Mouse (Mus musculus): ENCODE measurements at regions not wholly inside any gene's neighbourhood (a gene's known extent, or its start where the extent isn't known, plus 50 kb on each side); places are given as distances from the start of the nearest gene placed in this dataset.

GRCm38 (mm10) chr17:62470739-62471138 is 410.4 kb downstream of the Efna5 start:
- DNase-seq (ENCODE audit: low spot score) (no peak), ATAC-seq (ENCODE audit: low FRiP score) (no peak)
- no peak overlapping the region for H3K9ac ChIP-seq (ENCODE audit: low read depth, low read length)
- no peak overlapping the region for H3K4me3 ChIP-seq (ENCODE audit: low read depth, low read length)
- WGBS = 87% methylated on average over 5 of the region's 5 CpGs
- no peaks in the 10 kb centered on the region for H3K4me1 ChIP-seq (replicated peaks; ENCODE audit: control insufficient read depth, insufficient read depth, low read length)
- H3K36me3 ChIP-seq (ENCODE audit: control insufficient read depth, insufficient read depth, low read length) = no peaks in the 10 kb centered on the region
- no peaks in the 10 kb centered on the region for H3K9me3 ChIP-seq (ENCODE audit: control insufficient read depth, low read length)
- H3K4me2 ChIP-seq (replicated peaks; ENCODE audit: low read depth, low read length) = no peak overlapping the region
- no peaks in the 10 kb centered on the region for H3K27me3 ChIP-seq (ENCODE audit: control insufficient read depth, insufficient read depth, low read length)
- H3K27ac ChIP-seq (ENCODE audit: low read depth, low read length) = no peak overlapping the region

GRCm38 (mm10) chr17:62469367-62469766 is 411.8 kb downstream of the Efna5 start:
- H3K27ac ChIP-seq (ENCODE audit: low read depth, low read length) = no peak overlapping the region
- H3K9ac ChIP-seq (ENCODE audit: low read depth, low read length) = no peak overlapping the region
- H3K4me2 ChIP-seq (replicated peaks; ENCODE audit: low read depth, low read length) = no peak overlapping the region
- no peak for ATAC-seq (ENCODE audit: low FRiP score)
- WGBS = 97% methylated on average over 1 of the region's 1 CpGs
- DNase-seq (ENCODE audit: low spot score) = no peak
- H3K4me1 ChIP-seq (replicated peaks; ENCODE audit: control insufficient read depth, insufficient read depth, low read length) = no peaks in the 10 kb centered on the region
- no peak overlapping the region for H3K4me3 ChIP-seq (ENCODE audit: low read depth, low read length)
- H3K27me3 ChIP-seq (ENCODE audit: control insufficient read depth, insufficient read depth, low read length) = no peaks in the 10 kb centered on the region
- H3K36me3 ChIP-seq (ENCODE audit: control insufficient read depth, insufficient read depth, low read length) = no peaks in the 10 kb centered on the region
- no peaks in the 10 kb centered on the region for H3K9me3 ChIP-seq (ENCODE audit: control insufficient read depth, low read length)

GRCm38 (mm10) chr17:62468859-62469258 is 412.3 kb downstream of the Efna5 start:
- H3K9ac ChIP-seq (ENCODE audit: low read depth, low read length) = no peak overlapping the region
- H3K36me3 ChIP-seq (ENCODE audit: control insufficient read depth, insufficient read depth, low read length) = no peaks in the 10 kb centered on the region
- no peak overlapping the region for H3K27ac ChIP-seq (ENCODE audit: low read depth, low read length)
- H3K4me1 ChIP-seq (replicated peaks; ENCODE audit: control insufficient read depth, insufficient read depth, low read length) = no peaks in the 10 kb centered on the region
- 71% methylated on average over 7 of the region's 7 CpGs for WGBS
- no peak overlapping the region for H3K4me2 ChIP-seq (replicated peaks; ENCODE audit: low read depth, low read length)
- H3K9me3 ChIP-seq (ENCODE audit: control insufficient read depth, low read length) = no peaks in the 10 kb centered on the region
- no peak for DNase-seq (ENCODE audit: low spot score)
- no peaks in the 10 kb centered on the region for H3K27me3 ChIP-seq (ENCODE audit: control insufficient read depth, insufficient read depth, low read length)
- ATAC-seq (ENCODE audit: low FRiP score) = no peak
- H3K4me3 ChIP-seq (ENCODE audit: low read depth, low read length) = no peak overlapping the region

- Histone ChIP-seq H3K4me1 (replicated peaks; ENCODE audit: control insufficient read depth, insufficient read depth, low read length) (no peaks in the 10 kb centered on the region), H3K9ac (ENCODE audit: low read depth, low read length) (no peak overlapping the region), H3K36me3 (ENCODE audit: control insufficient read depth, insufficient read depth, low read length) (no peaks in the 10 kb centered on the region), H3K4me2 (replicated peaks; ENCODE audit: low read depth, low read length) (no peak overlapping the region), H3K27me3 (ENCODE audit: control insufficient read depth, insufficient read depth, low read length) (no peaks in the 10 kb centered on the region), H3K27ac (ENCODE audit: low read depth, low read length) (no peak overlapping the region), H3K9me3 (ENCODE audit: control insufficient read depth, low read length) (no peaks in the 10 kb centered on the region), H3K4me3 (ENCODE audit: low read depth, low read length) (no peak overlapping the region)
- no peak for DNase-seq (ENCODE audit: low spot score)
- no peak for ATAC-seq (ENCODE audit: low FRiP score)
- WGBS = 86% methylated on average over 5 of the region's 5 CpGs
Measured at GRCm38 (mm10) chr17:62467072-62467471, 414.0 kb downstream of the Efna5 start.

- Histone ChIP-seq H3K4me1 (replicated peaks; ENCODE audit: control insufficient read depth, insufficient read depth, low read length) (no peaks in the 10 kb centered on the region), H3K36me3 (ENCODE audit: control insufficient read depth, insufficient read depth, low read length) (no peaks in the 10 kb centered on the region), H3K4me3 (ENCODE audit: low read depth, low read length) (no peak overlapping the region), H3K27me3 (ENCODE audit: control insufficient read depth, insufficient read depth, low read length) (no peaks in the 10 kb centered on the region), H3K27ac (ENCODE audit: low read depth, low read length) (no peak overlapping the region), H3K9me3 (ENCODE audit: control insufficient read depth, low read length) (no peaks in the 10 kb centered on the region), H3K9ac (ENCODE audit: low read depth, low read length) (no peak overlapping the region), H3K4me2 (replicated peaks; ENCODE audit: low read depth, low read length) (no peak overlapping the region)
- WGBS = 64% methylated on average over 4 of the region's 4 CpGs
- DNase-seq (ENCODE audit: low spot score) (no peak), ATAC-seq (ENCODE audit: low FRiP score) (no peak)
Measured at GRCm38 (mm10) chr17:62464994-62465393, 416.1 kb downstream of the Efna5 start.

- Histone ChIP-seq H3K27me3 (ENCODE audit: control insufficient read depth, insufficient read depth, low read length) (no peaks in the 10 kb centered on the region), H3K4me1 (replicated peaks; ENCODE audit: control insufficient read depth, insufficient read depth, low read length) (no peaks in the 10 kb centered on the region), H3K4me3 (ENCODE audit: low read depth, low read length) (no peak overlapping the region), H3K9me3 (ENCODE audit: control insufficient read depth, low read length) (no peaks in the 10 kb centered on the region), H3K4me2 (replicated peaks; ENCODE audit: low read depth, low read length) (no peak overlapping the region), H3K36me3 (ENCODE audit: control insufficient read depth, insufficient read depth, low read length) (no peaks in the 10 kb centered on the region), H3K9ac (ENCODE audit: low read depth, low read length) (no peak overlapping the region), H3K27ac (ENCODE audit: low read depth, low read length) (no peak overlapping the region)
- WGBS = 87% methylated on average over 4 of the region's 4 CpGs
- DNase-seq (ENCODE audit: low spot score) (no peak), ATAC-seq (ENCODE audit: low FRiP score) (no peak)
Measured at GRCm38 (mm10) chr17:62464228-62464627, 416.9 kb downstream of the Efna5 start.

GRCm38 (mm10) chr17:62461304-62462245 is 419.5 kb downstream of the Efna5 start:
- Histone ChIP-seq H3K4me1 (replicated peaks; ENCODE audit: control insufficient read depth, insufficient read depth, low read length) (no peaks in the 10 kb centered on the region), H3K9me3 (ENCODE audit: control insufficient read depth, low read length) (no peaks in the 10 kb centered on the region), H3K36me3 (ENCODE audit: control insufficient read depth, insufficient read depth, low read length) (no peaks in the 10 kb centered on the region), H3K9ac (ENCODE audit: low read depth, low read length) (no peak overlapping the region), H3K4me3 (ENCODE audit: low read depth, low read length) (no peak overlapping the region), H3K4me2 (replicated peaks; ENCODE audit: low read depth, low read length) (no peak overlapping the region), H3K27me3 (ENCODE audit: control insufficient read depth, insufficient read depth, low read length) (no peaks in the 10 kb centered on the region), H3K27ac (ENCODE audit: low read depth, low read length) (no peak overlapping the region)
- 68% methylated on average over 17 of the region's 17 CpGs for WGBS
- ATAC-seq (ENCODE audit: low FRiP score) (no peak), DNase-seq (ENCODE audit: low spot score) (no peak)

- Histone ChIP-seq H3K9me3 (ENCODE audit: control insufficient read depth, low read length) (no peaks in the 10 kb centered on the region), H3K27ac (ENCODE audit: low read depth, low read length) (no peak overlapping the region), H3K4me3 (ENCODE audit: low read depth, low read length) (no peak overlapping the region), H3K36me3 (ENCODE audit: control insufficient read depth, insufficient read depth, low read length) (no peaks in the 10 kb centered on the region), H3K27me3 (ENCODE audit: control insufficient read depth, insufficient read depth, low read length) (no peaks in the 10 kb centered on the region), H3K9ac (ENCODE audit: low read depth, low read length) (no peak overlapping the region), H3K4me1 (replicated peaks; ENCODE audit: control insufficient read depth, insufficient read depth, low read length) (no peaks in the 10 kb centered on the region), H3K4me2 (replicated peaks; ENCODE audit: low read depth, low read length) (no peak overlapping the region)
- peak; percentile 77 for DNase-seq (ENCODE audit: low spot score)
- WGBS = 41% methylated on average over 7 of the region's 7 CpGs
- no peak for ATAC-seq (ENCODE audit: low FRiP score)
Measured at GRCm38 (mm10) chr17:62458964-62459363, 422.2 kb downstream of the Efna5 start.

- Histone ChIP-seq H3K4me2 (replicated peaks; ENCODE audit: low read depth, low read length) (no peak overlapping the region), H3K4me3 (ENCODE audit: low read depth, low read length) (no peak overlapping the region), H3K9ac (ENCODE audit: low read depth, low read length) (no peak overlapping the region), H3K9me3 (ENCODE audit: control insufficient read depth, low read length) (no peaks in the 10 kb centered on the region), H3K36me3 (ENCODE audit: control insufficient read depth, insufficient read depth, low read length) (no peaks in the 10 kb centered on the region), H3K27ac (ENCODE audit: low read depth, low read length) (no peak overlapping the region), H3K27me3 (ENCODE audit: control insufficient read depth, insufficient read depth, low read length) (no peaks in the 10 kb centered on the region), H3K4me1 (replicated peaks; ENCODE audit: control insufficient read depth, insufficient read depth, low read length) (no peaks in the 10 kb centered on the region)
- ATAC-seq (ENCODE audit: low FRiP score) (no peak), DNase-seq (ENCODE audit: low spot score) (no peak)
- 85% methylated on average over 4 of the region's 4 CpGs for WGBS
Measured at GRCm38 (mm10) chr17:62438045-62438444, 443.1 kb downstream of the Efna5 start.

Measured in hindbrain, embryonic 11.5 days (tissue).